Mouse (Mus musculus): ENCODE data around the gene Fam240a.

Gene Fam240a

GRCm38 (mm10) chr9:110892552-110892951 is 24.1 kb downstream of the Fam240a start:
- no peaks in the 10 kb centered on the region for H3K27me3 ChIP-seq (ENCODE audit: control insufficient read depth, insufficient read depth, low read length, poor library complexity, severe bottlenecking)
- DNase-seq (ENCODE audit: low read depth, low spot score): no peak
- no peaks in the 10 kb centered on the region for H3K36me3 ChIP-seq (ENCODE audit: control insufficient read depth, insufficient read depth, low read length, poor library complexity, severe bottlenecking)

GRCm38 (mm10) chr9:110891077-110891828 is 25.4 kb downstream of the Fam240a start:
- no peaks in the 10 kb centered on the region for H3K27me3 ChIP-seq (ENCODE audit: control insufficient read depth, insufficient read depth, low read length, poor library complexity, severe bottlenecking)
- H3K36me3 ChIP-seq (ENCODE audit: control insufficient read depth, insufficient read depth, low read length, poor library complexity, severe bottlenecking): no peaks in the 10 kb centered on the region
- DNase-seq (ENCODE audit: low read depth, low spot score): no peak

GRCm38 (mm10) chr9:110890026-110890783 is 26.5 kb downstream of the Fam240a start:
- Histone ChIP-seq H3K36me3 (ENCODE audit: control insufficient read depth, insufficient read depth, low read length, poor library complexity, severe bottlenecking) (no peaks in the 10 kb centered on the region), H3K27me3 (ENCODE audit: control insufficient read depth, insufficient read depth, low read length, poor library complexity, severe bottlenecking) (no peaks in the 10 kb centered on the region)
- DNase-seq (ENCODE audit: low read depth, low spot score): no peak

GRCm38 (mm10) chr9:110888935-110889334 is 27.7 kb downstream of the Fam240a start:
- H3K36me3 ChIP-seq (ENCODE audit: control insufficient read depth, insufficient read depth, low read length, poor library complexity, severe bottlenecking): no peaks in the 10 kb centered on the region

GRCm38 (mm10) chr9:110887388-110888303 is 29.0 kb downstream of the Fam240a start:
- H3K36me3 ChIP-seq (ENCODE audit: control insufficient read depth, insufficient read depth, low read length, poor library complexity, severe bottlenecking): no peaks in the 10 kb centered on the region
- DNase-seq (ENCODE audit: low read depth, low spot score): no peak
- no peaks in the 10 kb centered on the region for H3K27me3 ChIP-seq (ENCODE audit: control insufficient read depth, insufficient read depth, low read length, poor library complexity, severe bottlenecking)

More at GRCm38 (mm10) chr9:110888935-110889334, 27.7 kb downstream of the Fam240a start:
- H3K27me3 ChIP-seq (ENCODE audit: control insufficient read depth, insufficient read depth, low read length, poor library complexity, severe bottlenecking): no peaks in the 10 kb centered on the region
- DNase-seq (ENCODE audit: low read depth, low spot score): no peak

- Histone ChIP-seq H3K27me3 (ENCODE audit: control insufficient read depth, insufficient read depth, low read length, poor library complexity, severe bottlenecking) (no peaks in the 10 kb centered on the region), H3K36me3 (ENCODE audit: control insufficient read depth, insufficient read depth, low read length, poor library complexity, severe bottlenecking) (no peaks in the 10 kb centered on the region)
- no peak for DNase-seq (ENCODE audit: low read depth, low spot score)
Measured at GRCm38 (mm10) chr9:110881953-110882352, 34.7 kb downstream of the Fam240a start.

- Histone ChIP-seq H3K36me3 (ENCODE audit: control insufficient read depth, insufficient read depth, low read length, poor library complexity, severe bottlenecking) (no peaks in the 10 kb centered on the region), H3K27me3 (ENCODE audit: control insufficient read depth, insufficient read depth, low read length, poor library complexity, severe bottlenecking) (no peaks in the 10 kb centered on the region)
- no peak for DNase-seq (ENCODE audit: low read depth, low spot score)
Measured at GRCm38 (mm10) chr9:110880772-110881171, 35.9 kb downstream of the Fam240a start.

GRCm38 (mm10) chr9:110879998-110880561 is 36.6 kb downstream of the Fam240a start, which contains the start of gene Tmie:
Gene Tmie, minus strand, starts transcription at chr9:110880113.
- DNase-seq (ENCODE audit: low read depth, low spot score): no peak
- no peaks in the 10 kb centered on the region for H3K27me3 ChIP-seq (ENCODE audit: control insufficient read depth, insufficient read depth, low read length, poor library complexity, severe bottlenecking)
- H3K36me3 ChIP-seq (ENCODE audit: control insufficient read depth, insufficient read depth, low read length, poor library complexity, severe bottlenecking): no peaks in the 10 kb centered on the region

GRCm38 (mm10) chr9:110879191-110879920 is 37.3 kb downstream of the Fam240a start, which contains the start of gene Als2cl:
Gene Als2cl, plus strand, starts transcription at chr9:110879870.
- H3K36me3 ChIP-seq (ENCODE audit: control insufficient read depth, insufficient read depth, low read length, poor library complexity, severe bottlenecking): no peaks in the 10 kb centered on the region
- DNase-seq (ENCODE audit: low read depth, low spot score): no peak
- H3K27me3 ChIP-seq (ENCODE audit: control insufficient read depth, insufficient read depth, low read length, poor library complexity, severe bottlenecking): no peaks in the 10 kb centered on the region

GRCm38 (mm10) chr9:110877888-110878287 is 38.8 kb downstream of the Fam240a start:
- Histone ChIP-seq H3K27me3 (ENCODE audit: control insufficient read depth, insufficient read depth, low read length, poor library complexity, severe bottlenecking) (no peaks in the 10 kb centered on the region), H3K36me3 (ENCODE audit: control insufficient read depth, insufficient read depth, low read length, poor library complexity, severe bottlenecking) (no peaks in the 10 kb centered on the region)
- DNase-seq (ENCODE audit: low read depth, low spot score): no peak

GRCm38 (mm10) chr9:110877353-110877752 is 39.3 kb downstream of the Fam240a start:
- H3K27me3 ChIP-seq (ENCODE audit: control insufficient read depth, insufficient read depth, low read length, poor library complexity, severe bottlenecking): no peaks in the 10 kb centered on the region
- DNase-seq (ENCODE audit: low read depth, low spot score): no peak
- no peaks in the 10 kb centered on the region for H3K36me3 ChIP-seq (ENCODE audit: control insufficient read depth, insufficient read depth, low read length, poor library complexity, severe bottlenecking)

- no peak for DNase-seq (ENCODE audit: low read depth, low spot score)
- Histone ChIP-seq H3K27me3 (ENCODE audit: control insufficient read depth, insufficient read depth, low read length, poor library complexity, severe bottlenecking) (no peaks in the 10 kb centered on the region), H3K36me3 (ENCODE audit: control insufficient read depth, insufficient read depth, low read length, poor library complexity, severe bottlenecking) (no peaks in the 10 kb centered on the region)
Measured at GRCm38 (mm10) chr9:110875288-110875695, 41.4 kb downstream of the Fam240a start.

- no peaks in the 10 kb centered on the region for H3K27me3 ChIP-seq (ENCODE audit: control insufficient read depth, insufficient read depth, low read length, poor library complexity, severe bottlenecking)
- no peaks in the 10 kb centered on the region for H3K36me3 ChIP-seq (ENCODE audit: control insufficient read depth, insufficient read depth, low read length, poor library complexity, severe bottlenecking)
- DNase-seq (ENCODE audit: low read depth, low spot score): no peak
Measured at GRCm38 (mm10) chr9:110874660-110875191, 41.9 kb downstream of the Fam240a start.

All from splenic B cell, adult 2 months (primary cell).